In the genomic region with DNA sequence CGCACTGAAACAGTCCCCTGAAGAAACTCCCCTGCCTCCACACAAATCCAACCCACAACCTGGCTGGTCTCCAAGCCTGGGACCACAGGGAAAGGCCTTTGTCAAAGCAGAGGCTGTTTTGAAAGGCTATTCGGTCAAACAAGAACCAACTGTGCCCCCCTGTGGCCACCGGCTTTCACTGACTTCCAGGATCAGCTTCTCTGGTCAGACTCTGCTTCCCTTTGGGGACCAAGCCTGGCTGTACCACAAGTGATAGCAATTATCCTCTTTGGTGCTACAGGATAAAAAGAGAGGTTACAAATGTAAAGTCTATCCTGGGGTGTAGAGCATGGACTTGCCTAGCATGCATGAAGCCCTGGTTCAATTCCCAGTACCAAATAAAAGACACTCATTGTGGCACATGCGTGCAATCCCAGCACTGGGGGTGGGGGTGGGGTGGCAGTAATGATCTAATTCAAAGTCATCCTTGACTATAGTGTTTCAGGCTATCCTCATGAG, we compare ENCODE assay signal across 8 mouse cellular contexts.
DNase-seq lines count a peak whose midpoint lies in the region; ATAC-seq lines count a peak whose summit lies in the region.

No protein-coding gene starts in this region.

- peaks cover 11% of the 10 kb centered on the region for H3K4me1 ChIP-seq in hindbrain, embryonic 12.5 days

- H3K9ac ChIP-seq in hindbrain, embryonic 12.5 days: no peak overlapping the region

- no peak overlapping the region for H3K4me3 ChIP-seq in hindbrain, embryonic 12.5 days

- DNase-seq in MN1 (ENCODE audit: low spot score): peak; percentile 93
- peak; percentile 55 for DNase-seq in cerebellum, adult 8-10 months
- DNase-seq in frontal cortex, adult 2 months (ENCODE audit: extremely low spot score in 1 of 2, low spot score in 1 of 2): peak; percentile 73 to 92
- DNase-seq in layer of hippocampus, postnatal 14 days (ENCODE audit: low spot score in 2 of 2): peak; percentile 84 to 90
- DNase-seq in lung, postnatal 4 days: peak; percentile 86 to 88
- DNase-seq in right cerebral cortex, adult 18-20 months: peak; percentile 81
- peak; percentile 28 for DNase-seq in urinary bladder, adult 2 months (ENCODE audit: low spot score)

- peaks cover 19% of the 10 kb centered on the region for H3K36me3 ChIP-seq in hindbrain, embryonic 12.5 days

- peak; percentile 83 for ATAC-seq in hindbrain, embryonic 12.5 days (ENCODE audit: low FRiP score)

- no peaks in the 10 kb centered on the region for H3K9me3 ChIP-seq in hindbrain, embryonic 12.5 days (replicated peaks)

- 20% methylated on average over 4 of the region's 4 CpGs for WGBS in hindbrain, embryonic 12.5 days

- H3K4me2 ChIP-seq in hindbrain, embryonic 12.5 days (replicated peaks): no peak overlapping the region

- no peak overlapping the region; the same call in 1 of the 2 replicates for H3K27ac ChIP-seq in hindbrain, embryonic 12.5 days

- H3K27me3 ChIP-seq in hindbrain, embryonic 12.5 days: no peaks in the 10 kb centered on the region

Comparison
In these comparisons a context has a peak if more than half of its experiments do, and no peak if none do; other contexts are left out.
1. DNase-seq: peak in every context shown above with its lines; median percentile 93 in MN1; 87 in layer of hippocampus, postnatal 14 days; 87 in lung, postnatal 4 days; 82 in frontal cortex, adult 2 months; 81 in right cerebral cortex, adult 18-20 months; 55 in cerebellum, adult 8-10 months; 28 in urinary bladder, adult 2 months.